Mouse (Mus musculus): Measurements from ENCODE around the gene Slc38a1.

Gene Slc38a1

DNA sequence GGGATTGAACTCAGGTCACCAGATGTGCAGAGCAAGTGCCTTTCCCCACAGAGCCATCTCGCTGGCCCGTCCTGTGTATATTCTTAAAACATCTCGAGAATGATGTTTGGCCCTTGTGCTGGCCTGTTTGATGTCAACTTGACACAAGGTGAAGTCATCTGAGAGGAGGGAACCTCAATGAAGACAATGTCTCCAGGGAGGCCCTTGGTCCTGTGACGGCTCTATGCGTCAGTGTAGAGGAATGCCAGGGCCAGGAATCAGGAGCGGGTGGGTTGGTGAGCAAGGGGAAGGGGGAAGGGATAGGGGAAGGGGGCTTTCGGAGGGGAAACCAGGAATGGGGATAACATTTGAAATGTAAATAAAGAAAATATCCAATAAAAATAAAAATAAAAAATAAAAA, 25.2 kb downstream of the Slc38a1 start:
- DNase-seq (ENCODE audit: extremely low spot score, low spot score), result no peak

DNA sequence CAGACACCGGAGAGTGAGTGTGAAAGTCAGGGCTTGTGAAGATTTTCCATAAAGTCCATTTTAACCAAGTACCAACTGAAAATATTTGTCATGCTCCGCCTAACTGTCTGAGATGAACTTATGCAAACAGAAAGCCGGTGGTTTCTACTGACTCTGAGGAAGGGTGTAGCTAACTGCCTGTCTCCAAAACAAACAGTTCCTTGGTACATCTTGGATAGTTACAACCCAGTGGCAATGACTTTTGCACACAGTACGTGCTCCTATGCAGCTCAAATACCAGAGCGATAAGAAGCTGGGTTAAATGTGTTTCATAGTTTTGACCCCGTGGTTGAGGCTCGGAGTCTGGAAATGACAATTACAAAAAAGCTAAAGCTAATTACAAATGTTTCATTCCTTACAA, 34.0 kb downstream of the Slc38a1 start:
- no peak for DNase-seq (ENCODE audit: extremely low spot score, low spot score)

DNA sequence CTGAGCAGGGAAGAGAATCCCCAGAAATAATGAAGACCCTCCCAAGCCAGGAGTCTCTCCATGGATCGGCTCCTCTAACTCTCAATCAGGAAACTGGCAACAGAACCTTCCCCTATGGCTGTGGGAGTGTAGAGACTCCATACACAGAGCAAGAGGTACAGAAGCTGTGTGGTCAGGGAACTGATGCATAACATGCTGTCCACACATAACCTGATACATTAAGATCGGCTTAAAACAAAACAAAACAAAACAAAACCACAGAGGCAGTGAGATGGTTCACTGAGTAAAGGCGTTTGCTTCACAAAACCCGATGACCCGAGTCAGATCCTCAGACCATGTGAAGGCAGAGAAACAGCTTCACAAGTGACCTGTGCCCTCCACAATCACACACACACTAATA, 35.3 kb downstream of the Slc38a1 start:
- no peak for DNase-seq (ENCODE audit: extremely low spot score, low spot score)

DNA sequence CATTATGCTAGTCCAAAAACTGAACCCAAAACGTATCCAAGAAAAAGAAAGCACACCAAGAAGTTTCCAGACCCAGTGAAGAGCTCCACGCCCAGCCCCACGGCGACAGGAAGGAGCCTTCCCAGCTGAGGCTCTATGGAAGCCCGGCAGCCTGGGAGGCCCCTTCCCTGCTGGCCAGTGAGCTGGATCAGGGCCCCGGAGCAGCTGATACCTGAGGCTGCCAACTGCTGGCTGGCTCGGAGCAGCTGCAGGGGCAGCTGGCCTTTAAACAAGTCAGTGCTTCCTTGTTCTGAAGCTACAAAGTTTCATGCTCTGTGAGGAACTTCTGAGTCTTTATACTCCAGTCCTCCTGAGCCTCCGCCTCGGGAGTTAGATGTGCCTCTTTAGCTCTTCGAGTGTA, 38.4 kb downstream of the Slc38a1 start:
- no peak for DNase-seq (ENCODE audit: extremely low spot score, low spot score)

DNA sequence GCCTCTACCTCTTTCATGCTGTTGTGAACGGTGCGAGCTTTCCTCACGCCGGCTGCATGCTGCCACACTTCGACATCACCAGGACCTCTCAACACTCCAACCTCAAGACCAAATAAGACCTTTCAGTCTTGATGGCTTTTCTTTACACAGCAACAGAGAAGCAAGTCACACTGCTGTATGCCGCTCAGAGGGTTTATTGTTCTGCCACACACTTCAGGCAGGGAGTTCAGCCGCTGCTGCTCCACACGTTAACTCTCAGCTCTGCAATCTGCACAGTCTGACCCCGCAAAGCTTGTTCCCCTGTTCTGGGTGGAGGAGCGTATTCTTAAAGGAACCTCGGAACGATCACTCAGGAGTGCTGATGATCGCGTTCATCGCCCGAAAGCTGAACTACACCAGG, 40.7 kb downstream of the Slc38a1 start:
- no peak for DNase-seq (ENCODE audit: extremely low spot score, low spot score)

DNA sequence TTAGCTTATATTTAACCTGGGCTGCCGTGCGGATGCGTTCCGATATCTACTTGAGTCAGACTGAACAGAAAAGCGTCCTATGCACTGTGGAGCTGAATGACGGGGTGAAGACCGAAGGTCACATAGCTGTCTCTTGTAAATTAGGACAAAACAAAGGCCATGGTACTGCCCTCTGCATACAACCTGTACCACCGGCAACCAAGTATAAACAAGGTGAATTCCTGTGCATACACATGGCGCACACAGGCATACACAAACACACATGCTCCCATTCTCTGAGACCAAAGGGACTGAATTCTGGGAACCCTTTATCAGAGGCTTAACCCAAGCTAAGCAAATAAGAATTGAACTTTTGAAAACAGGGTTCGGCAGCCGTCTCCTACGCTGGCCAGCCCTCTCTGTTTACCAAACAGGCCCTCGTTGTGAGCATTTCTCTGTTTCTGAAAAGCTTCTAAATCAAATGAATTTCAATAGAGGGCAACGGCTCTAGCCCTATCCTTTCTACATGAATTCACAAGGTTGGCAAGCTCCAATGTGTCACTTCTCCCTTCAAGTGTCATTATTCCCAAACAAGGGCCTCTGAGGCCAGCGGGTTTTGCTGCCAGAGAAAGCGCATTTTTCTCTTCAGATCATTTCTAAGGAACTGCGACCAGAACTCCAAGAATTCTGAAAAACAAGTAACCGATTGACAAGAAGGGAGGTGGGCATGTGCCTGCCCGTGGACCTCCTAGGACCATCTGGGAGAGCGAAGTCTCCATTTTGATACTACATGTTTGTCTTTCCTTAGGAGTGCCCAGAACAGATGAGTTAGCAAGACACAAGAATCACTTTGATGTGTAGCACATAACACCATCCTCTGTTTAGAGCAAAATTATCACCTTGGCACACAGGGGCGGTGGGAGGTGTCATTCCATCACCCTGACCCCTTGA, 42.6 kb downstream of the Slc38a1 start:
- no peak for DNase-seq (ENCODE audit: extremely low spot score, low spot score)

DNA sequence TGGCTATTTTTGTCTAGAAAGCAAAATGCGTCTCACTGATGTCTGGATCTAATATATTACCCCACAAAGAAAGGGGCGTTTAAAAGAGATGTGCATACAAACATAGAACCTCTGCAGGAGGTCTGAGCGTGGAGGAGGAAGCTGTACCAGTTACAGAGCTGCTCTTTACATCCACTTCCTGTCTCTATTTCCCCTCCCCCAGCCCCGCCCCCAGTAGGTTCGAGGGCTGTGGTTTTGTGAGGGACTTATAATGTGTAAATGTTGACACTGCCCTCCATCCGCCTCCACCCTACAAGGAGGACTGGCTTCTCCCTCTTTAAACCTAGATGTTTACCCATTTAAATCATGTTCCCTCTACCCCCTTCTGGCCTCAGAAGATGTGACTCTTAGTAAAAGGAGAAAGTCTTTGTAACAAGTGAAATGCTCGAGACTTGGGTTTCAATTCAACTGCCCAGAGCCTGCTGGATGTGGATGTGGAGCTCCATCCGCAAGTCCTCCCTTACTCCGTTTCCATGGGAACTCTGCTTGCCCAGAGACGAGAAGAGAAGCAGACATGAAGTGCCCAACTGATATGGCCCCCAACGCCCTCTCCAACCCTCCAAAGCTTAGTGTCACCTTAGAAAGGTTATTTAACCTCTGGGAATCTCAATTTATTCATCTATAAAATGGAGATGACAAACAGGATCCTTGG, 43.7 kb downstream of the Slc38a1 start:
- no peak for DNase-seq (ENCODE audit: extremely low spot score, low spot score)

DNA sequence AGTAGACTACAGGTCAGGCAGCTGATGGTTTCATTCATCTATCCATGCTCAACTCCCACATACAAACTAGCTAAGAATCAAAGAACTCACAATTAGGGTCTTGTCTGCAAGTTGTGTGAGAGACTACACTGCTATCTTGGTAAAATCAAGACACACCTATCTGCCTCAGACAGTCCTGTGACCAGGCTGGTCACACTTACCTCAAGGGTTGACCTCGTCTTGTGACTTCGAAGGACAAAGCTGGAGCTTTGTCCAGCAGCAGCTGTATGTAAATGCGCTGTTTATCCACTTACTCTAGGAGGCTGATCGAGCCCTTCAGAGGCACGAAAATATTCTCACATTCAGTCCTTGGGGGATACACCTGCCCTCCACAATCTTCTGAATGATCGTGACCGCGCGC, 45.6 kb downstream of the Slc38a1 start:
- DNase-seq (ENCODE audit: extremely low spot score, low spot score), result no peak

DNA sequence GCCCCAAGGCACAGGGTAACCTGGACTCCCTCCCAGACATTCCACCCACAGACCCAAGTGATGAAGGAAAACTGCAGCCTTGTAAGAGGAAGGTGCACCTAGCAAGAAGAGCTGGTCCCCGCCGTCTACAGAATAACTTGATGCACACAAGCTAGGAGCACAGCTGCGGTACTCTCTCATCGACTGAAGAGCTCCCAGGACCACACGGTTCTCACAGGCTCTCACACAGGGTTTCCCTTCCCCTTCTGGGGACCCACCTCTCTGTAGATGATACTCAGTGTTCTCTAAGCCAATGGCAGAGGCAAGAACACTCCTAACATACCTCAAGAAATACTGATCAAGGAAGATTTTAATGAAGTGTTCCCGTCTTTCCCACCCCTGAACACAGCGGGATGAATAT, 48.4 kb downstream of the Slc38a1 start:
- DNase-seq (ENCODE audit: extremely low spot score, low spot score), result no peak

DNA sequence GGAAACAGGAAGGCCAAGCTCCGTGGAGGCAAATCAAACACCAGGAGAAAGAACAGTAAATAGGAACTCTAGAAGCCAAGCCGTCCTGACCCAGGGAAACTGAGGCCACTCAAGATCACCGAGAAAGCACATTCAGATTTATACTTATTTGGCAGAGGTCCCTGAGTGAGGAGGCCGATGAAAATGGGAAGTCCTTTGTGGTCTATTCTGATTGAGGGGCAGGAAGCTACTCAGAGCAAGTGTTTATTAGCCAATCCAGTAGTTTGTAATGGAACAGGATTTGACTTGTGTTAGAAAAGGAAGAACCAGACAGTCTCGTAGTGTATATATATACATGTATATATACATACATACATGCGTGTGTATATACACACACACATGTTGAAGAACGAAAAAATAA, 48.8 kb downstream of the Slc38a1 start:
- DNase-seq (ENCODE audit: extremely low spot score, low spot score), result no peak

DNA sequence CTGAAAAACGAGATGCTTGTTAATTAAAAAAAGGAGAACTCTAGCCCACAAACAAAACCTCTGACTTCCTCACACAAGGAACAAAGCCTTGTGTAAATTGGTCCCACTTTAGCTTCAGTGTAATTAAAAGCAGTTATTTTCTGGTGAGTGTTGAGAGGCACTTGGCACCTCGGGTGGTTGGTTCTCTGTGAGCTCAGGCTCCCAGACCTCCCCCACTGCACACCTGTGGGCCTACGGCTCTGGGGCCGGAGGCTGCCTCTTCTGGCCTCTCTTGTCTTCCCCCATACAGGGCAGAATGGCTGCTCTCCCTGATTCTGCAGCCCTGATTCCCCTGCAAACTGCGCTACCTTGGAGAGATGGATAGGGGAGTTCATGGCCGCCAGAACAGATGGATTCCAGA, 49.3 kb downstream of the Slc38a1 start:
- DNase-seq (ENCODE audit: extremely low spot score, low spot score), result no peak

DNA sequence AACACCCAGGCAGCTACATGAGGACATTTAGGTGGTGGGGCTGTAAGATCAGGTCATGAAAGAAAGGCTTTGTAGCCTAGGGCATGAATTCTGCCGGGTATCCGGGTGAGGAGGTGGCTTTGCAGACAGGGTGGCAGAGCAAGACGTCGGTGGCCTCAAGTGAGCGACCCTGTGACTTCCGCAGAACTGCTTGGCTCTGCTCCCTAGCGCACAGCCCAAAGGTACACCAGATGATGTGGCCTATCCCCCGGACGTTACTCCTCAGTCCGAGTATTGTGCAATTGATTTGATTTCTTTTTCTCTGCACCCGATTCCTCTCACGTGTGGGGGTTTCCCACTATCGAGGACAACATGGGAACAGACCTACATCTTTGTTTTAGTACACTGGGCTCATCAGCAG, 49.7 kb downstream of the Slc38a1 start:
- DNase-seq (ENCODE audit: extremely low spot score, low spot score), result no peak

DNA sequence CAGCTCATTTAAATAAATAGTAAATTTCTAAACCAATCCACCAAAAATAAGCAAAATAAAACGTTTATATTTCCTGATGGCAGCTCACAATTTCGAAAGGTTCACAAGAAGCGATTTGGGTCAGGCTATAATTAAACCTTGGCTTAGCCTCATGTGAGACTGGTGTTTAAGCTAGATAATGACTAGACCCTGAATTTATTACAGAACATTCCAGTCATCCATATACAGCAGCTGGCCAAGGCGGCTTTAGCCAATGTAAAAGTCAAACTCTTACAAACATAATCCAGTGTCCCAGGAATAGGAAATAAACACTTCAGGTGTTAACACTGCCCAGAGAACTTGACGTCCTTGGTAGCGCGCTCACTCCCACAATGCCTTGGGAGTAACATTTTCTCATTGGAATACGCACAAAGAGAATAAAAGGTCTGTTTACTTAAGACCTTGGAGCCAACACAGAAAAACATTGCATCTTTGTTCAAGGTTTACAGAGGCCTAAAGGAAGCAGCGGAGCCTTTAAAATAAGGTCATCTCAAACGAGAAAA, 50.8 kb downstream of the Slc38a1 start:
- DNase-seq (ENCODE audit: extremely low spot score, low spot score), result no peak

DNA sequence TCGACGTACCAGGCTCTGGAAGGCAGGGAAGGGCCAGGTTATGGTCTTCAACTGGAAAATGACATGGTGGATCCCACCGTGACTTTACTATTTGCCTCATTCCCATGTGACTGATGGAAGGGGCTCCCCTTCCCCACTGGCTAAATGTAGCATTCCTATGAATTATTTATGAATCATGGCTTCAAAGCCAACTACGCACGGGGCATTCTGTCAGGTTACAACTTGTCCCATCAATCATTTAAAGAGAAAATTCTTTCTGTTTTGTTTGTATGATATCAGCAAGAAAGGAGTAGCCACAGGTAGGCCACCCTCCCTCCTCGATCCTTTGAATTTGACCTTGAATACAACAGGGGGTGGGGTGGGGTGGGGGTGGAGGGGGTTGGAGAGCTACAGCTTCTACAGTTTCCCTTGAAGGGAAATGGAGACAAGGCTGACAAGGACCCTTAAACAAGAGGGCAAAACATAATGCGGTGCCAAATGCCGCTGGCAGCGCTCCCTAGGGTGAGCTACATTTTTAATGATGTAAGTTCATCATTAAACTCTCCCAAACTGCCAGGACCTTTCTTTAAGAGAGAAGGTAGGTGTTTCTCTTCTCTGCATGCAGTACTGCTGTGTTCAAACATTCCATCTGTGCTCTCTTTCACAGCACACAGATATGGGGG, 53.6 kb downstream of the Slc38a1 start:
- DNase-seq (ENCODE audit: extremely low spot score, low spot score), result no peak

DNA sequence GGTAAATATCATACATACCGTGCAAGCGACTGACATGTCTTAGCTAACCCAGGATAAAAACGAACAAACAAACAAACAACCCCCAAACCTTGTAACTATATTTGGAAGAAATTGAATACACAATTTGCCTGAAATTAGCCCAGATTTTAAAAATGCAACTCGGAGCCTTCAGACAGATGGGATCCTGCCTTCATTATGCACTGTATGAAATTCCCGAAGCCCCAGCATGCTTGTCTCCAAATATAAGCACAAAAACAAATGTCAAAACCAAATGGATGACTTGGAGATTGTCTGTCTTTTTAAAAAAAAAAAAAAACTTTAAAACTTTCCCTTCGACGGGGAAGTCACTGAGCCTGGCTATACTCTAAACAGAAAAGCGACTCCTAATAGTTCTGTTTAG, 54.7 kb downstream of the Slc38a1 start:
- no peak for DNase-seq (ENCODE audit: extremely low spot score, low spot score)

DNA sequence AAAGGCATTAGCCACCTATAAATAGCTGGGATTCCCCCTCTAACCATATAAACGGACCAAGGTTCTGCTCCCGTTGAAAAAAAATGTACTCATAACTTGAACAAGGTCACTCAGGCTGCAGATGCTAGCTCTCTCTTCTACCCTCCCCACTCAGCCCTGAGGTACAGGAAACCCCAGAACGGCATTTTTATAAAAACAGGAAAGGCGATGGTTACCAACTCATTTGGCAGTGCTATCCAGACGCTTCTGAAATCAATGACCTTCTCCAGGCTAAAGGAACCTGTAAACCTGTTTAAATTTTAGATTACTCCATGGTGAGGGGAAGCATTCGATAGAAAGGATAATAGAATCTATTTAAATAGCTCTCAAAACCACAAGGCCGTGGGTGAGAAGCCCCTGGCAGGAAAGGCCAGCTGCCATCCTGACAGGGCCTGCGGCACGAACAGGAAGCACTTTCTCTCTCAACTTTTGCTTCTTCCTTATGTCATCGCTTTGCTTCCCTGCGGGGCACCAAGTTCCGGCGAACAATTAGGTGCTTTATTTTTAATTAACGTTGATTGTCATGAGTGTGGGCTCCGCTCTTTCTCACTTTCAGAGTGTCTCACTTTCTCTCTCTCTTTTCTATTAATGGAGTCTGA, 59.2 kb downstream of the Slc38a1 start:
- no peak for DNase-seq (ENCODE audit: extremely low spot score, low spot score)

DNA sequence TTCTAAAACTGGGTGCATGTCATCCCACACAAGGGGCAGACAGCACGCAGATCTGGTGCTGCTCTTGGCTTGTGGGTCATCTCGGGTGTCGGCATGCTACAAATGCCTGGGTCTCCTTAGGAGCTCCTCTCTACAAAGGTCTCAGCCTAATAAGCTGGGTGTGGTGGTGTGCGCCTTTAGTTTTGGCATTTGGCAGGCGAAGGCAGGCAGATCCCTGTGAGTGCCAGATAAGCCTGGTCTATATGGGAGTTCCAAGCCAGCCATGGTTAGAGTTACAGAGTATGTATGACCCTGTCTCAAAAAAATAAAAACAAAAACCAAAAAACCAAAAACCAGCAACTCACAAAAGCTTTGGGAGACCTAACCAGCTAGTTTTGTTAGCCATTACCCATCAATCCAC, 65.7 kb downstream of the Slc38a1 start:
- no peak for DNase-seq (ENCODE audit: extremely low spot score, low spot score)

DNA sequence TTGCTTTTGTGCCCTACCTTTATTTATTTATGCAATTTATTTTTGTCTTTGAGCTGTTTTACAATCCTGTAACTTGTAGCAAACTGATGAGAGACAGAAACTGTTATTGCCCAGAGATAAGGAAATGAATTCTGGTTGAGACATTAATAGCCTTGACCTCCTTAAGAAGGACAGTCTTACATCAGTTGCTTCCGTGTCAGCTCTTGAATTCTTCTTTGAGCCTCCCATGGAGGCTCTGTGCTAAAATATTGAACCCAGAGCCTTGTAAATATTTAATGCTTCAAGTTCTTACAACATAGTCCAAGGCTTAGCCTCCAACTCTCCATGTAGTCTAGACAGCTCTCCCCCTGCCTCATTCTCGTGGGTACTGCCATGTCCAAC, 73.7 kb downstream of the Slc38a1 start:
- no peak for DNase-seq (ENCODE audit: extremely low spot score, low spot score)

DNA sequence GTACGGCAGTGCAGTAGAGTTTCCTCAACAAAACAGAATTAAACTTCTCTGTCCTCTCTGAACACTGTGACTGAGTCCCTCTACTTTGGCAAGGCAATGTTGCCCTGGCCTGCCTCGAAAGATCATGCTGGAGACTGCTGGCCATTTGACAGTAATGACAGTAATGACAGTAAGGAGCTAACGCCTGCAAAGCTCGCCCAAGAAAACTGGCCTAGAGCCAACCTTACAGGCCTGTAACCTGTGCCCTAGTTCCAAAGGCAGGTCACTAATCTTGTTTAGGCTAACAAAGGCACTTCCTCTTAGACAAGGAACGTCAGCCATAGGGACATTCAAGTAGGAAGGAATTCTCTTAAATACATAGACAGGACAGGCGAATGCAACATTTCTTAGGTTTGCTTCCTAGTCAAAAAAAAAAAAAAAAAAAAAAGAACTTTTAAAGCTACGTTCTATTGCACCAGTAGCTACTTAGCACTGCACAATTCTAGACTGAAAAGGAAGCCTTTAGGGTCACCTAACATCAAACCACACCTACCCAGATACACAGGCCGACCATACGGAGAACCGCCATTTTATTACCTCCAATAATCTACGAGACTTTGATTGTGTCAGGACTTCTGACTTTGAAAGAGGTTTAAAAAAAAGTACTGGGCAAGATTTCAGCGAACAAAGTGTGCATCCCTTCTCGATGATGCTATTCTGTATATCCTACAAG, 74.3 kb downstream of the Slc38a1 start:
- DNase-seq (ENCODE audit: extremely low spot score, low spot score), result no peak

DNA sequence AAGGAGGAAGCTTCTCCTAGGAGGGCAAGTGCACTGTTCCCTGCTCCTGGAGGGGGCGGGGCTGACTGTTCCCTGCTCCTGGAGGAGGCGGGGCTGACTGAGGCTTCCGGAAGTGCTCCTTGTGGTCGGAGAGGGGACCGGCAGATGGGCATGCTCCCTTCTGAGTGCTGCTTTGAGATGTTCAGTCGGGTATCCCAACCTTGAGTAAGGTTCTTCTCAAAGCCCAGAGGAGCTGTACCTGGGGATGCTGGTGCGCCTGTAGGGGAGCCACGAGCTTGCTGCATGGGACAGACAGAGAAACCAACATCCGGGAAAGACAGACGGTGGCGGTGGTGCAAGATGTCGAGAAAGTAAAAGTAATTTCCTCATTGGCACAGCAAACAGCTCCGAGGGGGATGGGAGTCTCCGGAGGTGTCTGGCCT, 75.9 kb downstream of the Slc38a1 start:
- peak; percentile 62 for DNase-seq (ENCODE audit: extremely low spot score, low spot score)

DNA sequence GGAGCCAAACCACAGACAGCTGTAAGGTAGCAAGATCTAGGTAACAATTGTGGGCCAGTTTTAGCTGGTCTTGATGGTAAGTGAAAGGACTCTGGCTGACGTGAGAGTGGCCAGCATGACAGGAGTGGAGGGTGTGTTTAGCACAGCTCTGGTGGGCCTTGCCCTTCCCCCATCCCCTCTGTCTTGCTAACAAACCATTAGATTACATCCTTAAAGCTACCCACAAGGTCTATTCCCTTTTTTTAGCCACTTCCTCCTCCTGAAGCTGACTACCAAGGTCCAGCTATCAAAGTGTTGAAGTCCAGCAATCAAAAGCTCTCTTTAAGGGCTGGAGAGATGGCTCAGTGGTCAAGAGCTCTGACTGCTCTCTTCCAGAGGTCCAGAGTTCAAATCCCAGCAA, 78.9 kb downstream of the Slc38a1 start:
- DNase-seq (ENCODE audit: extremely low spot score, low spot score), result no peak
